Mouse (Mus musculus): ENCODE results near the gene Ppp6r1. TPM values are rescaled to one million over a fixed set of nuclear protein-coding genes. Genes with fewer than 3 reads are reported as not detected.

Ppp6r1 gene
- total RNA-seq, 4 experiments from 2014 or later, result 70.5 to 77.7 (median 75.8) TPM

DNA sequence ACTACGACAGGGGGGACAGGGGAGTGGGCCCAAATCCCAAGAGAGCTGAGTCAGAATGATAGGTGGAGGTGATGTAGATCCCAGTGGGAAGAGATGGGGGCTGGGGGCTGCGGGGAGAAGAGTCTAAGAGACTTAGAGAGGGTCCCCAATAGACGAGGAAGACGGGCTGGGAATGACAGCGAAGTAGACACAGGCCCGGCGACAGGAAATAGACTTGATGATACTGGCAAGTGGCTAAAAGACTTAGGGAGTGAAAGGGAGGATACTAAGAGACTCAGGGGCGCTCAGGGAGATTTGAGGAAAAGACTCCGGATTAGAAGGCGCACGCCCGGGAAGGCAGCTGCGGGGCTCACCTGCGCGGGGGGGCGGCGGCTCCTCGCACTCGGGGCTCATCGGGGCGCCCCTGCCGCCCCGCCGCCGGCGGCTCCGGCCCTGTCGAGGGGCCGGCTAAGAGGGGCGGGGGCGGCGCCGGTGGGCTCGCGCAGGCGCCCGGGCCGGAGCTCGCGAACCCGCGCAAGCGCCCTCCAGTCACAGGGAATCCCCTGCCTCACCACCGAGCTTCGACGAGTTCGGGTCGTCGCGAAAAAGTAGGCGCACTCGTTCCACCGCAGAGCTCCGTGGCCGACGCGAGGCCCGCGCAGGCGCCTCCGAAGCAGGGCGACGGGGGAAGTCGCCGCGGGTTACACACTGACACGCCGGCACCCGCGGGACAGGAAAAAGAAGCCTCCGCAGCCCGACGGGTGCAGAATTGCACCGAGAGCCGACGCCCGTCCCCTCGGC, 501 bp downstream of the Ppp6r1 start:
- DNase-seq (ENCODE audit: low spot score), result no peak

- no peak for DNase-seq (ENCODE audit: low spot score)
These were observed 1.2 kb downstream of the Ppp6r1 start for GRCm38 (mm10) chr7:4657521-4658127.

DNA sequence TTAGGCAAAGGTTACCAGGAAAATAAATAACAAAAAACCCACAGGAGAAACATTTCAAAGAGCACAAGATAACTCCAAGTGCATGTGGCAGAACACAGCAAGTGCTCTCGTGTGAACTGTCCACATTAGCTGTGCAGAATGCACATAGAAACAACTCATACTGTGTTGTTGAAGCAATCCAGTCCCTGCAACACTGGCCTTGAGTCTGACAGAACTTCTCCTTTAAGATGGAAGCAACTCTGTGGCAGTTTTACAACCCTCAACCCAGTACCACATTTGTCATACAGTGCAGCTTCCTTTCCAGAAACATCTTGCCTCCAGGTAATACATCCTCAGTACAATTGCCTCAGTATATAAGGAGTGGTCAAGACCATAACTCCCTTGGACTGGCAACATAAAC, 2.0 kb downstream of the Ppp6r1 start:
- DNase-seq (ENCODE audit: low spot score), result no peak

DNA sequence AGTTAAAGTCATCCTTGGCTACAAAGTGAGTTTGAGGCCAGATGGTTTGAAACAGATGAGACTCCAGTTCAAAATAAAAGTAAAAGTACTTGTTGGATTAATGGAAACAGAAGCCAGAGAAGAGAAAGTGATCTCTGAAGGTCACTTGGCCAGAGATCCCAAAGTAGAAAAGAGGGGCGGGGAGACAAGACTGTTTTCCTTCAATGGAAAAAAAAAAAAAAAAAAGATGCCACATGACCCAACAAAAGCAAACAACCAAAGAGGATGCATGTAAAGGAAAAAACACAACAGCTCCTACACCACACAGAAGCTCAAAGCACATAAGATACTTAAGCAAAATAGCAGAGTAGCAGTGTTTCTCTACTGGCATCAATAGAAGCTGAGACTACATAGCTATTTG, 2.9 kb downstream of the Ppp6r1 start:
- no peak for DNase-seq (ENCODE audit: low spot score)

DNA sequence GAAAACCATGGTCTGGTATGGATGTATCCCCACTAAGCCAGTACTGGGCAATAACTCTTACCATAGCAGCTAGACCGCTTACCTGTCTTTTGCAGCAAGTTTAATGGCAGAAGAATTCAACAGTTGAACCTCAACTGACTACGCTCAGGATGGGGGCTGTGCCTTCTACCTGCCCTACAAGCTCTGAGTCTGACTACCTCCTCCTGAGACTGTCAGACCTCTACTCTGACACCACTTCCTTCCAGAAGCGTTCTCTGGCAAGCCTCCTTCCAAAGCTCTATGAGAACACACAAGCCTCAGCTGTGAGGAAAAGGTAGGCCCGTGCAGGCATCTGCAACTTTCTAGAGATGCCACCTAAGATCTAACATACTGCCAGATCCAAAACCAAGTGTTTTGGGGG, 3.4 kb downstream of the Ppp6r1 start:
- DNase-seq (ENCODE audit: low spot score), result no peak

DNA sequence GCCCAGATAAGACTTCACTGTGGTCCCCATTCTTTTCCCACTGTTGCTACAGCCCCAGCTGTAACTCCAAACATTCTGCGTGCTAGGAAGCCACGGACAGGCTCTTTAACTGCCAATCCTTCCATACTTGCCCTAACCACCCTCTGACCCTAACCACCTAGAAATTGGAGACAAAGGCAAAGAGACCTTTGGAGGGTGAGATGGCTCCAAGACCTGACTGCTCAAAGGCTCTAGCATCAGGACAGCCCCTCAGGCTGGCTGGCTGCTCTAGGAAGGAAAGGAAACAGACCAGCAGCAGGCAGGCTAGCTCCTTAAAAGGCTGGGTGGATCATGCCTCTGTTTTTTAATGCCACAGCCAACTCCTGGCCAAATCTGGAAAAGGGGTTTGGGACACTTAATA, 4.6 kb downstream of the Ppp6r1 start:
- DNase-seq (ENCODE audit: low spot score), result no peak

GRCm38 (mm10) chr7:4653780-4654179, 5.0 kb downstream of the Ppp6r1 start:
- peak; percentile 22 for DNase-seq (ENCODE audit: low spot score)

DNA sequence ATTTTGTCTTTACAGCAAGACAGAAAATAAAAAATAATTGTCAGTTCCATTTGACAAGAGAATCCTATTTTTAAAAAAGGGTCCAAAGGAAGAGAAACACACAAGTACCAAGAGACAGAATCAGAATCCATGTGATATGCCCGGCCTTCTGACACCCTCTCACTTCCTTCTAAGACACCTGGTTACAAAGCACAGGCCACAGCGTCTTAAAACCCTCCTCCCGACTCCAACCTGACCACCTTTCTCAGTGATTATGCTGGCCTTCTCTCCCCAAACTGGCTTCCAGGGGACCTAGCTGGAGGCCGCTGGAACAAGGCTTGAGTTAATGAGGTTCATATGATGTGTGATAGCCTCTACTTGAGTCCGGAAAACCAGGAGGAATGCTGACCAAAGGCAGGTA, 5.5 kb downstream of the Ppp6r1 start:
- DNase-seq (ENCODE audit: low spot score), result no peak

DNA sequence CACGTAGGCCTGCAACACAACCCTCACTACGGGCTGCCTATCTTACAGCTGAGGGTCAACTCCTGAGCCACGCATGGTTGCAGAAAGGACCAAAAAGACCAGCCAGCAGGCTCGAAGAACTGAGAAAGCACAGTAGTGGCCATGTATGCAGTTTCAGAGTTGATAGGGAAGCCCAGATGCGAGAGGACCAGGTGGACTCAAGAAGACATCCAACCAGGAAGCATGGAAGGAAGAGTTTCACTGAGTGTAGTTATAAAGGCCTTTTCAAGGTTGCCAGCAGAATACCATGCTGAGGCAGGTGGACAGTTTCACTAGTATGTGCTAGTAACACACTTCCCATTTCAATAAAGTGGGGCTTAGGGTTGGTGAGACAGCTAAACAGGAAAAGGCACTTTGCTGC, 6.1 kb downstream of the Ppp6r1 start:
- no peak for DNase-seq (ENCODE audit: low spot score)

GRCm38 (mm10) chr7:4651581-4651980, 7.2 kb downstream of the Ppp6r1 start:
- no peak for DNase-seq (ENCODE audit: low spot score)

GRCm38 (mm10) chr7:4647992-4648391, 10.8 kb downstream of the Ppp6r1 start:
- no peak for DNase-seq (ENCODE audit: low spot score)

DNA sequence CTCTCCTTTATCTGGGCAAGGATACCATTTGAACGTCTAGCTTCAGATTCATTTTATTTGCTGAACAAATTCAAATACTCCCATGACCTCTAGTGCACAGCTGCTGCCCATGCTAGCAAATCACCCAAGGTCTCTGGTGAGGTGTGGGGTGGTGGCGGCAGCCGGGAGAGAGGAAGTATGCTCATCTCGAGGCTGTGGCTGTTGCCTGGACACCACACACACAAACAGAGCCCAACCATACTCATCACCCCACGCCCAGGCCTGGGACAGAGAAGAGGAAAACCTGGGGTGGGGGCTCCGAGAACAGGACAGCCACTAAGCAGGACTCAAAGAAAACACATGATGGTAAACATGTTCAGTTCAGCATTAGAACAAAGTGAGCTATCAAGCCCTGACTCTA, 11.5 kb downstream of the Ppp6r1 start:
- no peak for DNase-seq (ENCODE audit: low spot score)

DNA sequence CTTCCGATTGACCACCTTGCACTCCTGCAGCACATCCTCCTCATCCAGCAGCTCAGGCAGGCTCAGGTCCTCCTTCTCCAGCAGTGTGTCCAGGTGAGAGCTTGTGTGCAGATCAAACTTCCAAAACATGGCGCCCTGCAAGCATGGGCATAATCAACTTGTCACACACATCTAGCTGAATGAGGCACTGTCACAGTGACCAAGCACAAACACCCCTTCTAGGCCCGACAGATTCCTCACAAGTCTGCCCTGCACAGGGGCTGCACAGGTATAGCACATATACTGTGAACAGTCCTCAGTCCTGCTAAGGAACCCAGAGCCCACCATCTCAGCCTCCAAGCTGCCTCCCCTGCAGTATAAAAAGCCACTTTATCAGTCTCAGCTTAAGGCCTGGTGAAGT, 12.0 kb downstream of the Ppp6r1 start:
- no peak for DNase-seq (ENCODE audit: low spot score)

DNA sequence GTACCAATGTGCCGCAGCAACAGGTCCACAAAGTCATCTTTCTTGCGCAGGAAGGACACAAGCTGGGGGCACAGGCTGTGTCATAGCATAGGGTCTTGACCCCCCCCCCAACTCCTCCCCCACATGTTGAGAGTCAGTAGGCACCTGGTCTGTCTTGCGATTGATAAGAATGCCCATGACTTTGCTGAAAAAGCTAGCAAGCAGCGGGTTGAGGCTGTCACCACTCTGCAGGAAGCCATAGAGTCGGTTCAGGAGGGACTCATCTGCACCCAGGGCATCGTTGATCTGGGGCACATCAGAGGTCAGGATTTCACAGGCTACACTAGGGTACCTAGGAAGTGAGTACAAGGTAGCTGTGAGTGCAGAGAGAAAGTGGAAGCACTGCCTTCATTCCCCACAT, 15.6 kb downstream of the Ppp6r1 start:
- DNase-seq (ENCODE audit: low spot score), result no peak

GRCm38 (mm10) chr7:4641956-4642355, 16.9 kb downstream of the Ppp6r1 start:
- DNase-seq (ENCODE audit: low spot score), result no peak

GRCm38 (mm10) chr7:4641155-4641554, 17.7 kb downstream of the Ppp6r1 start:
- no peak for DNase-seq (ENCODE audit: low spot score)

GRCm38 (mm10) chr7:4636179-4636578, 22.6 kb downstream of the Ppp6r1 start:
- DNase-seq (ENCODE audit: low spot score), result no peak

DNA sequence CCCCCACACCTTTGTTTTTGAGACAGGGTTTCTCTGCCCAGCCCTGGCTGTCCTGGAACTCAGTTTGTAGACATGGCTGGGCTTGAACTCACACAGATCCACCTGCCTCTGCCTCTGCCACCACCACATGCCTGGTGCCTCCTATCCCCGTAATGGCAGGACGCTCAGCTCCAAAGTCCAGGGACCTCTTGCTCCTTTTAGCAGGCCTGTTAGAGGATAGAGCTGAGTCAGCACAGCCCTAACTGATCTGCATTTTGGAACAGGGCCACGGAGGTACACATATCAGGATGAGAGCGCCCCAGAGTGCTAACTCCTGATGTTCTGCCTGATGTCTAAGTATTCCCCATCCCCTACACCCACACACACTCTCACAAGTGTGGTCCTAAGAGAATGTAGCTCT, 27.8 kb downstream of the Ppp6r1 start, which contains the start of gene Tmem86b:
TSS of gene Tmem86b (minus strand) at position 392 of the 400 bp plus-strand sequence.
- no peak for DNase-seq (ENCODE audit: low spot score)

DNA sequence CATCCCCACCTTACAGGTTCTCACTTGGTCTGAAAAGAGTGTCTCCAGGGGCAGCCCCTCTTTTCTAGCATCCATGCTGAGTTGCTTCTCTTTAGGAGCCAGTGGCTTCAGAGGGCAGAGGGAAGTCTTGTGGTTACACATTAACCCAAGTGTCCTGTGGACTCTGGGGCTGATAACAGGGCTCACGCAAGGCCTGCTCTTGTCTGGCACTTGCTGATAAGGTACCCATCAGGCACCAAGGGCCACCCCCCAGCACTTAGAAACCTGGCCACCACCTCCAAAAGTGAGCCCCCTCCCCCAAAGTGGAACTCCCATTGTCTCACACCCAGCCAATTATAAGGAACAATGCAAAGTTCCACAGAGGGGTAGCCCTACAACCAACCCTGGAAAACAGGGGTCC, 28.6 kb downstream of the Ppp6r1 start:
- no peak for DNase-seq (ENCODE audit: low spot score)

DNA sequence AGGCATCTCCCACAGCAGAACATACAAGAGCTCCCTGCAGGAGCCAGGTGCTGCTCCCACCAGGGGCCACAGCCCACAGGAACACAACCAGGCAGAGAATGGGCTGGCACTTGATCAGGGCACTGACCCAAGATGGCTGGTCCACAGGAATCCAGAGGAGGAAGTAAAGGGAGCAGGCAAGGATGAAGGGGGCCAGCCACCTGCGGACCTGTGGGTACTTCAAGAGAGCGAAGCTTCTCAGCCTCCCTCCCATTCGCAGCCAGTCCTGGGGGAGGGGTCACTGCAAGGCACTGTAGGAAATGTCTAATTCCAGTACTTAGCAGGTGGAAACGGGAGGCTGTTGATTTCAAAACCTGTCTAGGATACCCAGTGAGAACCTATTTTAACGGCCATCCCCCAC, 29.2 kb downstream of the Ppp6r1 start:
- DNase-seq (ENCODE audit: low spot score), result no peak

GRCm38 (mm10) chr7:4625928-4626327, 32.9 kb downstream of the Ppp6r1 start:
- DNase-seq (ENCODE audit: low spot score), result no peak

DNA sequence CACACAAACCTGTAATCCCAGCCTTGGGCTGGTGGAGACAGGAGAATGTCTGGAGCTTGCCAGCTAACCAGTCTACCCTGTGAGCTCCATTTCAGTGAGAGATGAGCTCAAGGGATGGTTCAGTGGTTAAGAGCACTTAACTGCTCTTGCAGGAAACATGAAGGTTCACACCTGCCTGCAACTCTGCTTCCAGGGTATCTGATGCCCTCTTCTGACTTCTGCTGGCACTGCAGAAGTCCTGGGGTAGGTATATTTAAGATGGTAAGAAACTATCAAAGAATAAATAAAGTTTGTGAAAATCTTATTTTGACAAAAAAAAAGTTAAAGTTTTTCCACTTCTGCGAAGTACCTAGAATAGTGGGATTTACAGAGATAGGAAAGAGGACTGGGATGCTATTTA, 34.5 kb downstream of the Ppp6r1 start:
- DNase-seq (ENCODE audit: low spot score), result no peak

- peak; percentile 17 for DNase-seq (ENCODE audit: low spot score)
These were observed 35.2 kb downstream of the Ppp6r1 start for GRCm38 (mm10) chr7:4623544-4624189.
